Mouse (Mus musculus): ENCODE data around the gene Ap2a1.
A peak's percentile ranks its signal among the peaks of the same experiment; 100 is the strongest.

- TF ChIP-seq CTCF (IDR thresholded peaks at IDR 0.05; ENCODE audit: low read depth), result no peak
- TF ChIP-seq EP300 (IDR thresholded peaks at IDR 0.05; ENCODE audit: low read depth), result peak; percentile 21; the same call in 1 of the 2 replicates
Observed at GRCm38 (mm10) chr7:44854356-44855031, 74.8 kb downstream of the Ap2a1 start.

Measured in liver, embryonic 14.5 days (tissue).